Mouse (Mus musculus): ENCODE measurements at regions not wholly inside any gene's neighbourhood (a gene's known extent, or its start where the extent isn't known, plus 50 kb on each side); places are given as distances from the start of the nearest gene placed in this dataset.

GRCm38 (mm10) chr4:69197577-69197976 is 243.4 kb upstream of the Brinp1 start:
- POLR2A ChIA-PET = no interaction called here

GRCm38 (mm10) chr4:69196094-69196493 is 241.9 kb upstream of the Brinp1 start:
- CTCF ChIA-PET = interaction anchor here in 2 of 4 experiments (0.8 to 1.1 kb wide), 3 partner anchors 334 to 1160 kb away, joined by 4 to 9 read pairs (median 5); no protein-coding TSS in a partner anchor
- POLR2A ChIA-PET = no interaction called here

More at GRCm38 (mm10) chr4:69197577-69197976, 243.4 kb upstream of the Brinp1 start:
- CTCF ChIA-PET = no interaction called here

- ChIA-PET POLR2A (no interaction called here), CTCF (interaction anchor here in 3 of 4 experiments (0.5 to 1.1 kb wide), 4 partner anchors 334 to 1160 kb away, joined by 4 to 9 read pairs (median 4); no protein-coding TSS in a partner anchor)
Measured at GRCm38 (mm10) chr4:69195645-69196044, 241.4 kb upstream of the Brinp1 start.

All from embryonic stem cell, embryonic (primary cell).